Mouse (Mus musculus): ENCODE data around the gene Serp2. TPM values are rescaled to one million over a fixed set of nuclear protein-coding genes. Genes with fewer than 3 reads are reported as not detected.
A peak's percentile ranks its signal among the peaks of the same experiment; 100 is the strongest.

The Serp2 gene
- polyA plus RNA-seq, 1 experiment from 2014 or later = 43.4 TPM

- H3K36me3 ChIP-seq (replicated peaks) = no peaks in the 10 kb centered on the region
- no peaks in the 10 kb centered on the region for H3K27me3 ChIP-seq
- peaks cover 19% of the 10 kb centered on the region for H3K4me1 ChIP-seq
- no peaks in the 10 kb centered on the region for H3K9me3 ChIP-seq
- no peak overlapping the region for H3K9ac ChIP-seq
- no peak overlapping the region for H3K27ac ChIP-seq
- no peak for ATAC-seq (ENCODE audit: low FRiP score)
- 57% methylated on average over 7 of the region's 7 CpGs for WGBS
- H3K4me2 ChIP-seq = no peak overlapping the region
- no peak overlapping the region for H3K4me3 ChIP-seq (replicated peaks)
Observed at GRCm38 (mm10) chr14:76515620-76516019, 41.1 kb downstream of the Serp2 start.

GRCm38 (mm10) chr14:76514050-76514585, 42.6 kb downstream of the Serp2 start:
- 34% methylated on average over 6 of the region's 6 CpGs for whole genome bisulfite sequencing
- H3K4me1 ChIP-seq = peaks cover 19% of the 10 kb centered on the region
- ATAC-seq (ENCODE audit: low FRiP score) = no peak
- H3K4me3 ChIP-seq (replicated peaks) = no peak overlapping the region
- H3K36me3 ChIP-seq (replicated peaks) = peaks cover 14% of the 10 kb centered on the region; the same call in 1 of the 2 replicates
- H3K4me2 ChIP-seq = no peak overlapping the region
- H3K9me3 ChIP-seq = no peaks in the 10 kb centered on the region
- no peak overlapping the region for H3K27ac ChIP-seq
- H3K27me3 ChIP-seq = no peaks in the 10 kb centered on the region
- H3K9ac ChIP-seq = no peak overlapping the region

GRCm38 (mm10) chr14:76513395-76514049, 43.2 kb downstream of the Serp2 start:
- no peak overlapping the region for H3K4me3 ChIP-seq (replicated peaks)
- peaks cover 19% of the 10 kb centered on the region for H3K4me1 ChIP-seq
- no peak overlapping the region for H3K27ac ChIP-seq
- 15% methylated on average over 11 of the region's 11 CpGs for WGBS
- no peaks in the 10 kb centered on the region for H3K9me3 ChIP-seq
- peak overlapping the region; percentile 19; the same call in 1 of the 2 replicates for H3K4me2 ChIP-seq
- H3K36me3 ChIP-seq (replicated peaks) = peaks cover 14% of the 10 kb centered on the region; the same call in 1 of the 2 replicates
- peak; percentile 51 for ATAC-seq (ENCODE audit: low FRiP score)
- H3K9ac ChIP-seq = no peak overlapping the region
- no peaks in the 10 kb centered on the region for H3K27me3 ChIP-seq

GRCm38 (mm10) chr14:76511971-76512370, 44.7 kb downstream of the Serp2 start:
- Histone ChIP-seq H3K4me2 (no peak overlapping the region), H3K27ac (no peak overlapping the region), H3K4me3 (replicated peaks) (no peak overlapping the region), H3K9ac (no peak overlapping the region), H3K9me3 (no peaks in the 10 kb centered on the region), H3K27me3 (no peaks in the 10 kb centered on the region), H3K4me1 (peaks cover 32% of the 10 kb centered on the region), H3K36me3 (replicated peaks) (peaks cover 28% of the 10 kb centered on the region)
- ATAC-seq (ENCODE audit: low FRiP score) = no peak
- 88% methylated on average over 7 of the region's 7 CpGs for WGBS

GRCm38 (mm10) chr14:76508701-76509100, 48.0 kb downstream of the Serp2 start:
- Histone ChIP-seq H3K4me3 (replicated peaks) (no peak overlapping the region), H3K4me2 (no peak overlapping the region), H3K27me3 (no peaks in the 10 kb centered on the region), H3K9ac (no peak overlapping the region), H3K27ac (no peak overlapping the region), H3K36me3 (replicated peaks) (peaks cover 34% of the 10 kb centered on the region), H3K9me3 (no peaks in the 10 kb centered on the region), H3K4me1 (peaks cover 29% of the 10 kb centered on the region)
- 86% methylated on average over 10 of the region's 10 CpGs for WGBS
- ATAC-seq (ENCODE audit: low FRiP score) = no peak

GRCm38 (mm10) chr14:76507804-76508500, 48.7 kb downstream of the Serp2 start:
- WGBS = 91% methylated on average over 9 of the region's 9 CpGs
- Histone ChIP-seq H3K4me1 (peaks cover 26% of the 10 kb centered on the region), H3K36me3 (replicated peaks) (peaks cover 34% of the 10 kb centered on the region), H3K4me3 (replicated peaks) (no peak overlapping the region), H3K27me3 (no peaks in the 10 kb centered on the region), H3K4me2 (no peak overlapping the region), H3K27ac (peak overlapping the region; percentile 42; the same call in 1 of the 2 replicates), H3K9ac (no peak overlapping the region), H3K9me3 (no peaks in the 10 kb centered on the region)
- ATAC-seq (ENCODE audit: low FRiP score) = no peak

GRCm38 (mm10) chr14:76507357-76507756, 49.3 kb downstream of the Serp2 start:
- peak overlapping the region; percentile 32; the same call in 1 of the 2 replicates for H3K27ac ChIP-seq
- H3K4me2 ChIP-seq = peak overlapping the region; percentile 92
- H3K27me3 ChIP-seq = no peaks in the 10 kb centered on the region
- H3K9ac ChIP-seq = no peak overlapping the region
- no peaks in the 10 kb centered on the region for H3K9me3 ChIP-seq
- peaks cover 34% of the 10 kb centered on the region for H3K36me3 ChIP-seq (replicated peaks)
- WGBS = 94% methylated on average over 7 of the region's 7 CpGs
- ATAC-seq (ENCODE audit: low FRiP score) = no peak
- peak overlapping the region; percentile 61; the same call in 1 of the 2 replicates for H3K4me3 ChIP-seq (replicated peaks)
- H3K4me1 ChIP-seq = peaks cover 26% of the 10 kb centered on the region

GRCm38 (mm10) chr14:76506425-76507205, 50.1 kb downstream of the Serp2 start:
- no peaks in the 10 kb centered on the region for H3K27me3 ChIP-seq
- H3K4me1 ChIP-seq = peaks cover 28% of the 10 kb centered on the region
- ATAC-seq (ENCODE audit: low FRiP score) = no peak
- peak overlapping the region; percentile 96 for H3K9ac ChIP-seq
- H3K27ac ChIP-seq = peak overlapping the region; percentile 100
- peak overlapping the region; percentile 61 for H3K4me3 ChIP-seq (replicated peaks)
- WGBS = 51% methylated on average over 27 of the region's 27 CpGs
- peaks cover 34% of the 10 kb centered on the region for H3K36me3 ChIP-seq (replicated peaks)
- H3K9me3 ChIP-seq = no peaks in the 10 kb centered on the region
- H3K4me2 ChIP-seq = peak overlapping the region; percentile 92

- Histone ChIP-seq H3K4me1 (peaks cover 28% of the 10 kb centered on the region), H3K4me2 (peak overlapping the region; percentile 92)
- WGBS = under 1% methylated on average over 31 of the region's 31 CpGs
Observed at GRCm38 (mm10) chr14:76505439-76506220, 51.1 kb downstream of the Serp2 start.

GRCm38 (mm10) chr14:76505101-76505438, 51.6 kb downstream of the Serp2 start:
- Histone ChIP-seq H3K36me3 (replicated peaks) (peaks cover 30% of the 10 kb centered on the region), H3K9ac (peak overlapping the region; percentile 96), H3K9me3 (no peaks in the 10 kb centered on the region), H3K27ac (peak overlapping the region; percentile 100), H3K4me3 (replicated peaks) (peak overlapping the region; percentile 61), H3K4me1 (peaks cover 30% of the 10 kb centered on the region), H3K4me2 (peak overlapping the region; percentile 92), H3K27me3 (no peaks in the 10 kb centered on the region)
- 0% methylated on average over 10 of the region's 10 CpGs for WGBS
- ATAC-seq (ENCODE audit: low FRiP score) = no peak

More at GRCm38 (mm10) chr14:76505439-76506220, 51.1 kb downstream of the Serp2 start:
- Histone ChIP-seq H3K27ac (peak overlapping the region; percentile 100), H3K9ac (peak overlapping the region; percentile 96), H3K36me3 (replicated peaks) (peaks cover 34% of the 10 kb centered on the region), H3K9me3 (no peaks in the 10 kb centered on the region), H3K27me3 (no peaks in the 10 kb centered on the region), H3K4me3 (replicated peaks) (peak overlapping the region; percentile 61)
- ATAC-seq (ENCODE audit: low FRiP score) = peak; percentile 83

GRCm38 (mm10) chr14:76504121-76504737, 52.5 kb downstream of the Serp2 start:
- H3K4me1 ChIP-seq = peaks cover 31% of the 10 kb centered on the region
- peak overlapping the region; percentile 61 for H3K4me3 ChIP-seq (replicated peaks)
- H3K27ac ChIP-seq = peak overlapping the region; percentile 100
- H3K9me3 ChIP-seq = no peaks in the 10 kb centered on the region
- peak overlapping the region; percentile 92 for H3K4me2 ChIP-seq
- H3K27me3 ChIP-seq = no peaks in the 10 kb centered on the region
- H3K9ac ChIP-seq = peak overlapping the region; percentile 96
- H3K36me3 ChIP-seq (replicated peaks) = peaks cover 22% of the 10 kb centered on the region
- peak; percentile 95 for ATAC-seq (ENCODE audit: low FRiP score)
- under 1% methylated on average over 40 of the region's 52 CpGs for WGBS

Data from forebrain, embryonic 12.5 days (tissue).